Mouse (Mus musculus): Measurements from ENCODE around the gene Slc16a11. TPM values are rescaled to one million over a fixed set of nuclear protein-coding genes. Genes with fewer than 3 reads are reported as not detected.

The Slc16a11 gene
- 0.35 and 0.47 TPM in 2 replicates for polyA plus RNA-seq (2012; rRNA removed)

DNA sequence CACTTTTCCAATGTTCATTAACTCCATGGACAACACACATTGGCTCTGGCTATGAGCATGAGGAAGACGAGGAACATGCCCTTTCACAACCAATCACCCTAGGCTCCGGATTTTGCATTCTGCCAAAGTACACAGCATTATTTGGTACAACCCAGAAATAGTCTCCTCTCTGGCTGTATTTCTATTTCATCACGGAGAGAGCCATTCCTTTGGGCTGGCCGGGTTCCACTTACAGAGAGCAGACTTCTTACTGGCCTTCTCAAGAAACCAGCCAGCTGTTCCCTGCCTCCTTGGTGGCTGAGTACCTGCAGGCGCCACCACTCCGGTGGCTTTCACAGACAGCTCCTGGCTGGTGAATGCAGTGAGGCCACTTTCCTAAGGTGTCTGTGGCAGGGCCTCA, at the start of gene Slc16a11:
TSS of gene Slc16a11 (plus strand) at position 330 of the 400 bp plus-strand sequence.

DNA sequence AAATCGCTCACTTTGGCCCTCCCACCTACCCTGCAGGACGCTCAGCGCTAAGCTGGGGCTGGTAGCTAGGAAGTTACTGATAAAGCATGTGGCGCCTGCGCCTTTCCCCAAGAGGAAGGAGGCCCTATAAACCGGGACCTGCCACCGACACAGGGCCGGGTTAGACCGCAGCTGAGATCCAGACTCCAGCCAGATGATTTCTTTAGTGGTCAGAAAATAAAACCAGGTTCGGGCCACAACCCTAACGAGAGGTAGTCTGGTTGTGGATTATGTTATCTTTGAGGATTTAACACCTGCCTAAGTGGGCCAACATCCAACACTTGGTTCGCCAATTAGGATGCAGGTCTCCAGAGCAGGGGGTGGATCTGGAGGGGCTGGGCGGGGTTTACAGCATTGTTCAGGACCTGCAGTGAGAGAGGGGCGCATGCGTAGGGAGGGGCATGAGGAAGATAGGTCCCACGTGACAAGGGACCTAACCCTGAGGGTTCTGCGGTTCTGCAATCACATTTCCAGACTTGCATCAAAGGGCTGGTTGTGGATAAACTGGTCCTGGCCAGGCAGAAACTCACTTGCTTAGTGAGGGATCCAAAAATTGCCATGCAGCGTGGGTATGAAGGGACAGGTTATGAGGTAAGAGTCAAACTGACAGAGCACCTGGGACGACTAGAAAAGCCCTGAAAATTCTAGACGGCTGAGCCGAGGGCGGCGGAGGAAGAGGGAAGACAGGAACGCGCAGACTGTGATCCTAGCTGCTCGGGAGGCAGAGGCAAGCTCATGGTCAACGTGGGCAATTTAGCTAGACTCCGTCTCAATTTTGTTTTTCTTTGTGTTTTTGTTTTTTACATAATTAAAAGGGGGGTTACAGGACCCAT, 8.4 kb downstream of the Slc16a11 start, which contains the start of gene Slc16a13:
TSS of gene Slc16a13 (minus strand) at position 334 of the 872 bp plus-strand sequence.

DNA sequence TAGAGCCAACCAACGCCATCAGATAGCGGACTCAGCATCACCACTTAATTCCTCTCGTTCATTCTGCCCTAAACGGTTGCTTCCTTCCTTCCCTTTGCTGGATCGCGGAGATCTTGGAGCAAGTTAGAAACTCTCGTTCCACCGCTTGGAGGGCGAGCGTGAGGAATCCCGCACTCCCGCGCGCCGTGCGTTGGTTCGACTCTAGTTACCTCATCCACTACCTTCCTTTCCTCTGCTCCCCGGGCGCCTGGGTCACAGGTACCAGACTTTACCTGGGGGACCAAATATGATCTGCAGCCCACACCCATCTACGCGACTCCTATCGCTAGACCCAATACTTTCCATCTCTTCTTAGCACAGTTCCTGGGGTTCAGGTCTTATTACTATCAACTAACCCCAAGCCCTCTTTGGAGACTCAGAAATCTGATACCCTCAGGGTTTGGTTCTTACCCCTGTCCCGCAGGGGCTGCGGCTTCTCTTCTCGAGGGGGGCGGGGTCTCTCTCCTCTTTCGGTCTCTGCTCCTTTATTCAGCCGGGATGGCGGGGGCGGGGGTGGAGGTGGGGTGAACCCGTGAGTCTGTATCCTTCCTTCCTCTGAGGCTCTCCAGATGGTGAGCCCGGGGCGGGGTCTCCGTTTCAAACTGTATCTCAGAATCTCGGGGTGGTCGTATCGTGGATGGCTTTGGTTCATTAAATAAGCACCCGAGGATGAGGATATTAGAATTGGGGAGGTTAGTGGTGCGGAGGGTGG, 16.9 kb downstream of the Slc16a11 start, which contains the start of gene Bcl6b:
TSS of gene Bcl6b (minus strand) at position 539 of the 751 bp plus-strand sequence.

DNA sequence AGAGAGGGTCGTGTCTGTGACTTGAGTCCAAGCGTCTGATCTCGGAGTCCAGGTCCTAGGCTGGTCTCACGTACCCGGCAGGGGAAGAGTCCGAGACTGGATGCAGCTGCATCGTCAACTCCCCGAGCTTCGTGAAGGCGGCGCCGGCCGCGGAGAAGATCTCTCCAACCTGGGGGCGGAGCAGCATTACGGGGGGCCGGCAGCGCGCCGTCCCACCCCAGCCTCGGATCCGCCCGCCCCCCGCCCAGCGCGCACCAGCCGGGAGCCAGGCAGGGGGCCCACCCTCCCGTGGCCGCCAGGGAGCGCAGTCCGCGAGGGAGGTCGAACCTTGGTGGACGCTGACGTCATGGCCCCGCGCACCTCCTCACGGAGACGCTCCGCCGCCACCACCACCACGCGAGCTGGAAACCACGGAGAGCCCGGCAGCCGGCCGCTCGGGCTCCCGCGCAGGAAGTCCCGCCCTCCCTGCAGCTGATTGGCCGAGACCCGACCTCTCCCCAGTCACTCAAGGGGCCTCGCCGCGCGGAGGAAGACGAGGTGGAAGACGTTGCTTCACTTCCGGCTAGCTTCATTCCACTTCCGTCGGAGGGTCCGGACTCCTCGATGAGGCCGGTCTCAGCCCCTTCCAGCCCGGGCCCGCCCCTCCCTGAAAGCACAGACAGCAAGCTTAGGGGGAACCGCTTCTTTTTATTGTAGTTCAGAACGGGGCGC, 25.1 kb downstream of the Slc16a11 start, which contains the start of gene 0610010K14Rik:
TSS of gene 0610010K14Rik (minus strand) at position 458 of the 711 bp plus-strand sequence.

DNA sequence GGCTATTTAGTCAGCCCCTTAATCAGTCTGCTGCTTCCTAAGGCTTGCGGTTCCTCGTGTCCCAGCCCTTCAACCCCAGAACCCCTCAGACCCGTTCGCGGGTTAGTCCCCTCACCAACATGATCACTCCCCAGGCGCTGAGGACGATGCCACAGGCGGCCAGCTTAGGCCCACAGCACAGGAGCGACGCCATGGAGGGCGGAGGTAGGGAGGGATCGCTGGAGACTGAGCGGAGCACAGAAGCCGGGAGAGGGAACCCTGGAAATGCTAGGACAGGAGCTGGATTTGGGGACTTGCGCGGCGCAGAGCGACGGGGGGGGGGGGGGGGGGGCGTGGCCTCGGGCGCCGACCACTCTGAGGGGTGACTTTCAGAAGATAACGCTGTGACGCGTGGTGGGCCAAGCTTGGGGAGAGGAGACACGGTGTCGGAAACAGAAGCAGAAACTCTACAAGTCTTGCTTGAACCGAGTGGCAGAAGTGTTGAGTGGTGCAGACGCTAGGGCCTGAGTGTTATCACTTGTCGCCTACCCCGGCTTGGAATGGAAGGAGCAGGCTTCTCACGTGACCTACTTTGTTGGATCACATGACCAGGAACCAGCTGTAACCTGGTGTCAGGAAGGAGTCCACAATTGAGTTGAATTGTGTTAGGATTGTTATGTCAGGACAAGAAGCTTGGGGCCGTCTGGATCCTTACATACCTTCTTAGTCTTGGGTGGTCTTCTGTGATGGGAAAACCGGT, 27.2 kb downstream of the Slc16a11 start, which contains the start of the genes Gm21988 and Rnasek:
TSS of gene Gm21988 (minus strand) at position 290 of the 739 bp plus-strand sequence.
TSS of gene Rnasek (minus strand) at position 302 of the 739 bp plus-strand sequence.

DNA sequence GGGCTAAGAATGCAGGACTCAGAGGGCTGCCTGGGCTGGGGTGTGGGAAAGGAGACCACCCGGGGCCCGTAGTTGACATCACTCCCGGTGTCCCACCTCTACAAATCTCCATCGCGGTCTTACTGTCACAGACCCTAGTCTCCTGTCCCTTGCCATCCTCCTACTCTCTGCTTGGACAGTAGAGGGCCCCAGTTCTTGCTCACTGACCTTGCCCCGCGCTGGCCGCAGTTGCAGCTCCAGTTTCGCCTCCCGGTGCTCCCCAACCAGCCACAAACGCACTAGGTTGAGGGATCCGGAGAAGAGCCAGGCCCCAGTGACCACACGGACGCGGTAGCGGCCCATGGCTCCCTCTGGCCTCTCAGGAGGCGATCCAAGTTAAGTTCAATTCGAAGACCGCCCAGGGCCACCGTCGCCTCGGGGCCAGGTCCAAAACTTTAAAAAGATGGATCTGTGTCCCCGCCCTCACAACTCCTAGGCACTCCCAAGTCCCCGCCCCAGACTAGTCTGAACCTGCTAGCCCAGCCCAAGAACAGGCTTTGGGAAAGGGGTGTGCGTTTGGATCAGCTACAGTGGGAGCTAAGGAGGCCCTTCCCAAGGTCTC, 42.5 kb downstream of the Slc16a11 start, which contains the start of gene Alox12:
TSS of gene Alox12 (minus strand) at position 423 of the 601 bp plus-strand sequence.

Other genes with a start within 250 kb of the Slc16a11 start
- 2.3 and 5.7 TPM in 2 replicates for gene Cldn7, start 248.0 kb upstream of the Slc16a11 start, polyA plus RNA-seq (2012; rRNA removed)
- gene Ctdnep1, start 231.6 kb upstream of the Slc16a11 start, polyA plus RNA-seq (2012; rRNA removed) = 88.4 and 139 TPM in 2 replicates
- gene Elp5, start 230.2 kb upstream of the Slc16a11 start, polyA plus RNA-seq (2012; rRNA removed) = 112 and 147 TPM in 2 replicates
- 303 and 380 TPM in 2 replicates for gene Gabarap, start 221.6 kb upstream of the Slc16a11 start, polyA plus RNA-seq (2012; rRNA removed)
- gene Phf23, start 217.0 kb upstream of the Slc16a11 start, polyA plus RNA-seq (2012; rRNA removed) = 66.5 and 98.1 TPM in 2 replicates
- gene Dvl2, start 212.2 kb upstream of the Slc16a11 start, polyA plus RNA-seq (2012; rRNA removed) = 32.7 and 40.0 TPM in 2 replicates
- gene Acadvl, start 197.3 kb upstream of the Slc16a11 start, polyA plus RNA-seq (2012; rRNA removed) = 32.6 and 38.6 TPM in 2 replicates
- gene Dlg4, start 195.8 kb upstream of the Slc16a11 start, polyA plus RNA-seq (2012; rRNA removed) = 71.2 and 101 TPM in 2 replicates
- gene Asgr1, start 158.7 kb upstream of the Slc16a11 start, polyA plus RNA-seq (2012; rRNA removed) = 1.4 TPM in 2 replicates
- 0.49 and 0.56 TPM in 2 replicates for gene Asgr2, start 120.1 kb upstream of the Slc16a11 start, polyA plus RNA-seq (2012; rRNA removed)
- 0.19 and 0.31 TPM in 2 replicates for gene Mgl2, start 82.4 kb upstream of the Slc16a11 start, polyA plus RNA-seq (2012; rRNA removed)
- gene Clec10a, start 56.6 kb upstream of the Slc16a11 start, polyA plus RNA-seq (2012; rRNA removed) = 0.40 and 2.1 TPM in 2 replicates
- gene Slc16a13, start 8.3 kb downstream of the Slc16a11 start, polyA plus RNA-seq (2012; rRNA removed) = 11.0 and 43.0 TPM in 2 replicates
- 5.3 and 7.2 TPM in 2 replicates for gene Bcl6b, start 17.0 kb downstream of the Slc16a11 start, polyA plus RNA-seq (2012; rRNA removed)
- gene 0610010K14Rik, start 25.2 kb downstream of the Slc16a11 start, polyA plus RNA-seq (2012; rRNA removed) = 152 and 226 TPM in 2 replicates
- gene Gm21988, start 27.1 kb downstream of the Slc16a11 start, polyA plus RNA-seq (2012; rRNA removed) = 11.4 and 21.8 TPM in 2 replicates
- gene Rnasek, start 27.1 kb downstream of the Slc16a11 start, polyA plus RNA-seq (2012; rRNA removed) = 3.4 and 39.5 TPM in 2 replicates
- gene Alox12, start 42.6 kb downstream of the Slc16a11 start, polyA plus RNA-seq (2012; rRNA removed) = 2.6 and 3.1 TPM in 2 replicates
- not detected in 2 replicates for gene Alox12e, start 109.9 kb downstream of the Slc16a11 start, polyA plus RNA-seq (2012; rRNA removed)
- 0.18 and 0.55 TPM in 2 replicates for gene Alox15, start 139.3 kb downstream of the Slc16a11 start, polyA plus RNA-seq (2012; rRNA removed)
- gene Pelp1, start 197.3 kb downstream of the Slc16a11 start, polyA plus RNA-seq (2012; rRNA removed) = 34.7 and 45.0 TPM in 2 replicates
- gene Arrb2, start 219.9 kb downstream of the Slc16a11 start, polyA plus RNA-seq (2012; rRNA removed) = 49.1 and 64.2 TPM in 2 replicates
- gene Med11, start 239.2 kb downstream of the Slc16a11 start, polyA plus RNA-seq (2012; rRNA removed) = 37.6 and 48.2 TPM in 2 replicates
- 0.47 and 0.52 TPM in 2 replicates for gene Zmynd15, start 246.7 kb downstream of the Slc16a11 start, polyA plus RNA-seq (2012; rRNA removed)
- gene Cxcl16, start 247.2 kb downstream of the Slc16a11 start, polyA plus RNA-seq (2012; rRNA removed) = 1.7 and 2.2 TPM in 2 replicates

Measured in central nervous system, embryonic 11.5 days (tissue).